Mouse (Mus musculus) spleen, adult 2 months (tissue): Measurements from ENCODE around the gene Ppp2r5a.

ENCODE experiments used
- CTCF ChIP-seq: fragments of 200-500 bp; IDR thresholded peaks from 2 replicates; pipeline ENCODE4 v1.5.1; 2011; ENCODE audit warnings: mild to moderate bottlenecking, inconsistent platforms; ENCODE audit not compliant: insufficient read depth, insufficient read length, insufficient replicate concordance; ENCODE audit errors: extremely low read depth
- POLR2A ChIP-seq: fragments of 200-500 bp; IDR thresholded peaks from 2 replicates; pipeline ENCODE4 v1.6.1; 2011; ENCODE audit warnings: low read depth, low read length, inconsistent platforms

- TF ChIP-seq POLR2A = no peak
- no peak for TF ChIP-seq CTCF
Measured at GRCm38 (mm10) chr1:191416611-191417010, 13.5 kb upstream of the Ppp2r5a start.
